Mouse (Mus musculus): ENCODE measurements around the gene Atp6v0d1. TPM values are rescaled to one million over a fixed set of nuclear protein-coding genes. Genes with fewer than 3 reads are reported as not detected.
"Not testable (repeated sequence)": the region's sequence is repeated elsewhere in the genome, so short reads cannot be mapped to it uniquely, and the experiment has no call there.

The Atp6v0d1 gene
- total RNA-seq, 2 experiments from 2014 or later, result 306 to 326 TPM

DNA sequence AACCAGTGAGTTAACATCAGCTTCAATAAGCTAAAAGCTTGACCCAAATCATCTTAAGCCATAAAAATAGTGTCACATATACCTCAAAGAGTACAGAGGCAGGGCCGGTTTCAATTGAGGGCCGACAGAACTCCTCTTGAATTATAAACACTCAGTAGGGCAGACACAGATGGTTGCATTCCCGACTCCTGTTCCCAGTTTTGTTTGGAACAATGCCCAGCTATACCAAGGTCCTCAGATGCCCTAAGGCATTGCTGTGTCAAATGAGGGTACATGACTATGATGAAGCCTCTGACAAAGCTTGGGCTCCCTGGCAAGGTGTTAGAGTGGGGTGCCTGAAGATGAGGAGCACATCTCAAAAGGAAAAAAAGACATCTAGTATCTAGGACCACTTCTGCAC is 9.7 kb upstream of the Atp6v0d1 start:
- no peak for DNase-seq (ENCODE audit: low spot score in 2 of 2)

DNA sequence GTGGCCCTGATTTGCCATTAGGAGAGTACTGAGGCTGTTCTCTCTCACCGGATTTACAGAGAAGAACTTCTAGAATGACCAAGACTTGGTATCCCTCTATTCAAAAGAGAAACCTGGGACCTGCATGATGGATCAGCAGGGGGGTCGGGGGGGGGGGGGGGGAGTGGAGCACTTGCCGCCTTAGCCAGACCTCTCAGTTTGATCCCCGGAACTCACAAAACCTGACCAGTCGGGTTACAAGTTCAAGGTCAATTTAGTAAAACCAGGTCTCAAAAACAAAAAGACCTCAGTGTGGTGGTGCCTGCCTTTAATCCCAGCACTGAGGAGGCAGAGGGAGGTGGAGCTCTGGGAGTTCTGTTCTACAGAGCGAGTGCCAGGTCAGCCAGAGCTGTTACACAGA is 8.9 kb upstream of the Atp6v0d1 start:
- DNase-seq (ENCODE audit: low spot score in 2 of 2), result no peak

DNA sequence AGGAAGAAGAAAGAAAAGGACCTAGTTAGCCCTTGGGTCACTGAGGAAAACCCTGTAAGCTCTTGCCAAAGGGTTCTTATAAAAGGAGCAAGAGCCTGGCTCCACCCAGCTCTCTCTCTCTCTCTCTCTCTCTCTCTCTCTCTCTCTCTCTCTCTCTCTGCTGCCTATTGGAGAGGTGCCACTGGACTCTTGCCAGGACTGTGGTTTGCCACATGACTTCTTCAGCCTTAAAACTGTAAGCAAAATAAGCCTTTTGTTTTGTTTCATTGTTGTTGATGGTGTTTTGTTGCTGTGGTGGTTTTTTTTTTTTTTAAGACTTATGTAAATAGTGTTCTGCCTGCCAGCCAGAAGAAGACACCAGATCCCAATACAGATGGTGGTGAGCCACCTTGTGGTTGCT is 7.6 kb upstream of the Atp6v0d1 start:
- DNase-seq (ENCODE audit: low spot score in 2 of 2), result no peak

DNA sequence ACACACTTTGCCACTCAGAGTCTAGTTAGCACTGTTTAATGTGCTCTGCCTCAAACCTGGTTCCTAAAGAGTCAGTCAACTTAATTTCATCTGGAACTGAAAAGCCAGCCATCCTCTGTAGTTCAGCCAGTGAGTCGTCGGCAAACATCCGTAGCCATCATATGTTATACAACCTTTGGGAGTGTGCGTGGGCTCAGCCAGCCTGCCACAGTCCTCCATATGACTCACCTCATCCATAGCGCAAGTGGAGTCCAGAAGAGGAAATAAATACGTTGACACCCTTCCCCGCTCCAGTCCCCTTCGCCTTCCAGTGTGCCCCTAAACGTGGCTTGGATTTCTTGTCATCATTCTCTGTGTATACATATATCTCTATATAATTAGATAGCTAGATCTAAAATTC is 6.0 kb upstream of the Atp6v0d1 start:
- peak; percentile 48 to 68 for DNase-seq (ENCODE audit: low spot score in 2 of 2)

DNA sequence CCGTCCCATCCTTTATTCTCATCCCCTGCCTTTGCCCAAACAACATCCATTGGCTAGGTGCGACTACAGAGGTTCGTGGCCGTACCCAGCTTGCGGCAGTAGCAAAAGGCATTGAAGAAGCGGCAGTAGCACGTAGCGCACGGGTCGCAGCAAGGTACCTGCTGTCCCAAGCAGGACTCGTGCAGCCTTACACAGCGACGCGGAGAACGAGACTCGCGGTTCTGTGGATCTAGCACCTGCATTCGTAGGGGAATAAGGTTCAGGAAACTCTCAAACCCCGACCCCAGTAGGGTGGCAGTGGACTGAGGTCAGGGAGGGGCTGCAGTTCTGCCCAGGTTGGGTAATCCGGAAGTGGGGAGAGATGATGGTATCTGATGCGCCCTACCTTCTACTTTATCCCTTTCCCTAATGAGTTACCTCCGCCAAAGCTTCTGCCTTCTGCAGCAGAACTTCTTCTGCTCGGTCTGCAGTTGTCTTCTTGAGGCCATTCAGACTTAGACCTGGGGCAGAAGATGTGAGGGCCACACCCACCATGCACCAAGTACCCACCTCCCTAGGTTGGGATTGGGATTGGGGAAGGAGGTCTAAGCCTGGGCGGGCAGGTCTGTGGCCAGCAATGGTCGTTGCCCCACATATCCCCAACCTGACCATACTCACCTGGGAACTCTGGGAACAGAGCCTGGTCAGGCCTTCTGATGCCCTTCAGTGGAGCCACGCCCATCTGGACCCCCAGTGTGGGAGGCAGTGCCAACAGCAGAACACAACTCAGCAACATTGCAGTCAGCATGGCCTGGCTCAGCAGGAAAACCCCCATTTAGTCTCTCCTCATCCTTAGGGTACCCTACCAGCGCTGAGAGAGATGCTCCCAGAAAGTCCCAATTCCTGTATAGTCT is 1.1 kb upstream of the Atp6v0d1 start:
- no peak for DNase-seq (ENCODE audit: low spot score in 2 of 2)

DNA sequence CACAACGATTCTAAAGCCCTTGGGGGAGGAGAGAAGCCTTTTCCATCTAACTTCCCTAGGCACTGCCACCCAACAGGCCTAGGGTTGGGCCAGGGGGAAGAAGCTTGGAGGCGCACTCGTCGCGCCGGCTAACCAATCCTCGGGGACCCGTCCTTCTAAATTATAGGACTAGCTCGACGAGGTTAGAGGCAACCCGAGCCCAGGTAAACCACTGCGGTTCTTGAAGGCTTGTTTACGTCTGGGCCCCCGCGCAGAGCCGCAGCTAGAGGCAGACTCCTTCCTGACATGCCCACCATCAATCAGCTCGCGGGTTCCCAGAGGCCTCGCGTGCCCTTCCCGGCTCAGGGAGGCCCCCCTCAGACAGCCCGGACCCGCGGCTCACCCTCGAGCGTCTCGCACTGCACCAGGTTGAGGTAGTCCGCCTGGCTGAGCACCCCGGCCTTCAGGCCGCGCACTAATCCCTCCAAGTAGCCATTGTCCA is 406 bp downstream of the Atp6v0d1 start:
- DNase-seq (ENCODE audit: low spot score in 2 of 2), result peak in 1 of 2 experiments; percentile 21

DNA sequence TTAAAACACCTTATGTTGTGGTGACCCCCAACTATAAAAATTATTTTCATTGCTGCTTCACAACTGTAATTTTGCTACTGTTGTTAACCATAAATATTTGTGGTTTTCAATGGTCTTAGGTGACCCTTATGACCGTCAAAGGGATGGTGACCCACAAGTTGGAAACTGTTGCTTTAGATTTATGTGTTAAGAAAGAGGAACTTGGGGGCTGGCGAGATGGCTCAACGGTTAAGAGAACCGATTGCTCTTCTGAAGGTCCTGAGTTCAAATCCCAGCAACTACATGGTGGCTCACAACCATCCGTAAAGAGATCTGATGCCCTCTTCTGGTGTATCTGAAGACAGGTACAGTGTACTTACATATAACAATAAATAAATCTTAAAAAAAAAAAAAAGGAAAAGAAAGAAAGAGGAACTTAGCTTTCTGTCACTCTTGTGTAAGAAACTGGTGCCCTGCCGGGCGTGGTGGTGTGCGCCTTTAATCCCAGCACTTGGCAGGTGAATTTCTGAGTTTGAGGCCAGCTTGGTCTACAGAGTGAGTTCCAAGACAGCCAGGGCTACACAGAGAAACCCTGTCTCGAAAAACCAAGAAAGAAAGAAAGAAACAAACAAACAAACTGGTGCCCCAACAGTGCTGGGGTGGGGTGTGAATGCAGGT is 1.1 kb downstream of the Atp6v0d1 start:
- not testable (repeated sequence) for DNase-seq (ENCODE audit: low spot score in 2 of 2)

DNA sequence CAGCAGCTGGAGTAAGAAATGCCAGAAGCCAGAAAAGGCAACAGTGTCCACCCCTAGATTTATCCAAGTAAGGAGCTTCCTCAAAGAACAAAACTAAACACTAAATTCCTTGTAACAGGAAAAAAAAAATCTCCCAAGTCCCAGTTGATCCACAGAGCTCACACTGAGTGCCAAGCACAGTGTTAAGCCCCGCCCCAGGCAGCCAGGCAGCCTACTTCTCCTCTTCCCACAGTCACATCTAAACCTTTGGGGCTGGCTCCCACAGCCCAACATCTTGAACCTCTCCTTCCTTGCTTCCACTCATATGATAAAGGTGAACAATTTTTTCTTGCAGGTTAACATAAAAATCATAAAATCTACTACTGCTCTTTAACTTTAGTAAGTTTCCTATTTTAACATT is 2.0 kb downstream of the Atp6v0d1 start:
- DNase-seq (ENCODE audit: low spot score in 2 of 2), result no peak

DNA sequence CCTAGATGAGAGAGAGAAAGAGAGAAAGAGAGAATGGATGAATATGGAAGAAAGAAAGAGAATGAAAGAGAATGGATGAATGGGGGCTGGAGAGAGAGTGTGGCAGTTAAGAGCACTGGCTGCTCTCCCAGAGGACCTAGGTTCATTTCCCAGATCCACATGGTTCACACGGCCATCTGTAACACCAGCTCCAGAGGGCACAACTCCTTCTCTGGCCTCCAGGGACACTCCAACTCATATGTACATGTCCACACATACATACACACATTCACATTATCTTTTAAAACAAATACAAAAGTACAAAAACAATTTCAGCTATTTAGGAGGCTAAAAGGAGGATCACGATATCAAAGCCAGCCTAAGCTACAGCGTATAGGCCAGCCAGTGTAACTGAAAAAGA is 3.0 kb downstream of the Atp6v0d1 start:
- DNase-seq (ENCODE audit: low spot score in 2 of 2), result no peak

DNA sequence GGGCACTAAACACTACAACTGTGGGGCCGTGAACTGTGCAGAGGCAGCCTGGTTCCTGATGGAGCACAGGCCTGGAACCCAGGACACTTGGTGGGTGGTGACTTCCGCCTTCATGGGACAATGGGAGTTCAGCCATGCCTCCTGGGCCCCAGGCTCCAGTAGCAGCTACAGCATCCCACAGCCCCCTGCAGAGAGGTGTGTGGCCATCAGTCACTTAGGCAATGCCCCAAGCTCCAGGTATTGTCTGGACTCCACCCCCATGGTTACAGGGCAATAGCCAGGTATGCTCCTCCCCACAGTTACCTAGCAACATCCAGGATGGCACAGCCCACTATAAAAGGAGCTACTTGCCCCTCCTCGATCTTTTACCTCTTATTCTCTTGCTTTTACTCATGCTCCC is 10.6 kb downstream of the Atp6v0d1 start:
- no peak for DNase-seq (ENCODE audit: low spot score in 2 of 2)

DNA sequence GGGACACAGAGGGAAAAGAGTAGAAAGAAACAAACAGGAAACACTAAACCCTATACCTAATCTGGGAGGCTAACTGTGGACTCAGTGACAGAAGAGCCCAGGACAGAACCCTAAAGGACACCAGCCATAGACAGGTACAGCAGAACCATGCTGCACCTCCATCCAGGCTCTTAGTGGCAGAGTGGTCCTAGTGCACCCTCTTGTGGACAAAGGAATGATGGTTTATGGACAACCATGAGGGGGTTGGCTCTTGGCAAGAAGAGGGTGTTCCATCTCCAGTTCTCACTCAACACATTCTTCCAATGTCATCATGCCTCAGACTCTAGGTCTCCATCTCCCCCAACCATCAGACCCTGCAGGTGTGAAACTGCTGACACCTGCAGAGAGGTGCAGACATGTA is 11.8 kb downstream of the Atp6v0d1 start:
- DNase-seq (ENCODE audit: low spot score in 2 of 2), result peak; percentile 58 to 69

DNA sequence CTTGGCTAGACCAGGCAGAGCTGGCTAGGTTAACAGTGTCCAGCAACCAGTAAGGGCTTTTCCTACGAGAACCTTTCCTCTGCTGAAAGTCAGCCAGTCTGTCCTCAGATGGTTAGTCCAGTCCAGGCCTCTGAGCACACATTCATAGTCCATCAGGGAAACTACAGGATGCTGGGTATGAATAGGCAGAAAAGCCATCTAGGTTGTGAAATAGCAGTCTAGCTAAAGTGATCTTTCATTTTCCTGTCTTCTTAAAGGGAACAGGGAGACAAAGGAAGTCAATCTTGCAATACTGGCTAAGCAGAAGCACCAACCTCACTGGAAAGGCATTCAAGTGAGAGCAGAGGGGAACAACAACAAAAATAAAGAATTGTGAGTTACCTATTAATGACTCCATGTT is 13.0 kb downstream of the Atp6v0d1 start:
- no peak for DNase-seq (ENCODE audit: low spot score in 2 of 2)

DNA sequence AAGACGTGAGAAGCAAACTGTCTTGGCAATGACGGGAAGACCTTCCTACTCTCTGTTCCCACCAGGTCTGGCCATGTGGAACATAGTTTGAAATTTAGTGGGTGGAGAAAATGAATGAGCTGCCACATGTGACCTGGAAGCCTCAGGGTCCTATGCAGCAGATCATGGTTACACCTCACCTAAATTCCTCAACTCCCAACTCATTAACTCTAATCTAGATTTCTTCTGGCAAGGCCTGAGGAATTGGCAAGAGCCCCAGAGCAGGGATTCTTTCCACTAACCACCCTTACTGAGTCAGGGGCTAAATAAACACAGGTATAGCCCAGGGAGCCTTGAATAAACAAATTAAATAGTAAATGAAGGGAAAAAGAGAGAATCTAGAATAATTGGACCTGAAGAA is 13.8 kb downstream of the Atp6v0d1 start:
- no peak for DNase-seq (ENCODE audit: low spot score in 2 of 2)

DNA sequence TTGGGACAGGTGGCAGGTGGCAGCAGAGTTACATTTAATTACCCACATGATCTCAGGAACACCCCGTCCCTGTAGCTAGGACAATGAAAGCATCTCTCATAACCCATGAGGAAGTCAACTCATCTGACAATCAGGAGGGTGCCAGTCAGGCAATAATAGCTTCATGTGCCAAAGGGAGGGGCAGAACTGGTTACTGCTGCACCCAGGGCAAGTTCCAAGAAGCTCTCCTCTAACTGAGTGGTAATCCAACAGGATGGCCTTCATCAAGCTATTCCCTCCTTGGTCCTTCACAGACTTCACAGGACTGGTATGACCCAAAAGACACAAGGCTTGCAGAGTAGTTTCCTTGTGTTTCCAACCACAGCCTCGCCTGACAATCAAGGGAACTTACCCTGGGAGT is 15.8 kb downstream of the Atp6v0d1 start:
- DNase-seq (ENCODE audit: low spot score in 2 of 2), result no peak

DNA sequence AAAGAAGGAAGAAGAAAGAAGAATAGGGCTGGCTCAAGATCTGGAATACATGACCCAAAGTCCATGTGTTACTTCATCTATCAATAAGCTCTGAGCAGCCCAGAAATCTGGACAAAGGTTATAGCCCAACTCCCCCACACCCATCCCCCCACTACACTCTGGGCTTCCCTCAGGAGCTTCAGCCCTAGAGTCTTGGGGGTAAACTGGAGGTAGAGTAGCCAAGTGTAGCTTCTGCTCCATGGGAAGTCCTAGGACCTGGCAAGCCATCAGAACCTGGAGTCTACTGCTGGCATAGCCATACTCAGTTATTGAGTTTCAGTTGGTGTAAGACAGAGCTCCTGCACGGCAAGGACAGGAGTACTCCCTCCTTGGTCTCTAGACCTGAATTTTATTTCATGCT is 16.3 kb downstream of the Atp6v0d1 start:
- DNase-seq (ENCODE audit: low spot score in 2 of 2), result no peak

DNA sequence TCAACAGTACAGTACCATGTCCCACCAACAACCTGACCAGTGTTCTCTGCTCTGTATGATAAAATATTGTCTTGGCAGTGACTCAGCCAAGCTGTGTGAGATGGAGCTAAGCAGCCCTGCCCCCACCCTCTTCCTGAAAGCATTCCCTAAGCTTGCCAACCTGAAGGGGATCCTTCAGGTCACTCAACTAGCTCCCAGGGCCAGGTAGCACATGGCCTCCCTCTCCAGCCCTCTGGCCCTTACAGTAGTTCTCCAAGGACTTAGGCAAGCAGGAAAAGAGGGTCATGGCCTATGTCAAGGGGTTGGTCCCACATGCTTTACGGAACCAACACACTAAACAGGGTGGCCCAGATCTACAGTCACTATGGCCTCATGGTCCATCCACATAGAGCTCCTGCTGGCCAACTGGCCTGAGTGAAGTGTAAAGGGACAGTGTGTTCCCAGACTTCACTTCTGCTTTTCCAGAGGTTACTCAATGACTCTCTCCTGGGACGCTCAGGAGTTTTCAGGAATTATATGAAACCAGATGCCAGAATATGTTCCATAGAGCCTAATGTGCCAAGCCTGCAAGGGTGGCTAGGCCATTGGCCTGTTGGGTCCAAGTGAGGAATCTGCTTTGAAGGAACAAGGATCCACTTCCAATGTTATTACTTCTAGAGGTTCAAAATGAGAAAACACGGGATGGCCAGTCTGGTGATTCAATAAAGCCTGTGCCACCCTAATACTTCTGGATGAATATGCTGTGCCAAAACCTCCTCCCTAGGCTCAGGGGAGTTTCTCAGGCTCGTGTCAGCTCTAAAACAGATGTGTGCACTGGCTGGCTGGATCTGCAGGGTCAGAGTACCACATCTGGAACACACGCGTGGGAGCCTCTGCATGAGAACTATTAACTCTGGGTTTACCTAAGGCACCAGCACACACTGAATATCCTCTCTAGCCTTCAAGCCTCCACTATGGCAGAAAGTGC is 19.2 kb downstream of the Atp6v0d1 start:
- no peak for DNase-seq (ENCODE audit: low spot score in 2 of 2)

DNA sequence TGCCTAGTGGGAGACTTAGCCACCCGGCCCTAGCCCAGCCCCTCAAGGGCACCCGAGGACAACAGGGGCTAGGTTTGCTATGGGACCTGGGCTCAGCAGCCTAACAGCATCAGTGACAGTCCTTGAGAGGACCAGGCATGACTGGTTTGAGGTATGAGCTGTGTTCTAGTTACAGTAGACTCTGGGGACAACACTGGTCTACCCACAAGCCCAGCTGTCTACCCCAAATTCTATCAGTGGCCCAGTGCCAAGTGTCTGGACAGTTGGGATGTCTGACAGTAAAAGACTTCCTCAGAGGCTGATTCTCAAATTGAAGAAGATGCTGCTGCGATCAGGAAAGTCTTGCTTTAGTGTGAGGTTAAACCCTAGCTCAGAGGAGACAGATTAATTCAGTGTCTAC is 20.6 kb downstream of the Atp6v0d1 start:
- DNase-seq (ENCODE audit: low spot score in 2 of 2), result peak; percentile 37 to 44

DNA sequence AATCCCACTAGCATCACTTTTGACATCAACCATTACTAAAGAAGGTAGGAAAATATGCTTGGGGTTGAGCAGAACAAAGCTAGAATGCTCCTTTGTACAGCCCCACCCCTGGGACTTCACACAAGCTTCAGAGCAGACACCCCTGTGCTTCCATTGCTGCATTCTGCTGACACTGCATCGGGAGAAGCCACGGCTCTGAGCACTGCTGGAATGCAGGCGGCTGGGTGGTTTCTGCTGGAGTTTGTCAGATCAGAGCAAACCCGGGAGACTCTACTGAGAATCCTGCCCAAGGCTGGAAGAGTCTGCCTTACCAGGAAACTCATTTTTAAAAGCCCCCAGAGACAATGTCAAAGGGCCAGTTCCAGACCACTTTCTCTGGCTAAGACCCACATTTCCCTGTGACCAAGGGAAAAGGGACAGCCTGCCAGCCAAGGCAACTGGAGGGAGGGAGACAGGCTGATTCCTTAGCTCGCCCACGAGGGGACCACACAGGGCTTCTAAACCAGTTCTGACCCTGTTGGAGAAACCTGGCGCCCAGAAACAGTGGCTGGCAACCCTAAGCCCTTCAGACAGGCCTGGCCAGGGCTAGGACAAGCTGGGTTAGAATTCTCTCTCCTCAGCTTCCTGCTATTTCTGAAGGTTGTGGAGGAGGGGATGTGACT is 21.2 kb downstream of the Atp6v0d1 start:
- DNase-seq (ENCODE audit: low spot score in 2 of 2), result no peak

DNA sequence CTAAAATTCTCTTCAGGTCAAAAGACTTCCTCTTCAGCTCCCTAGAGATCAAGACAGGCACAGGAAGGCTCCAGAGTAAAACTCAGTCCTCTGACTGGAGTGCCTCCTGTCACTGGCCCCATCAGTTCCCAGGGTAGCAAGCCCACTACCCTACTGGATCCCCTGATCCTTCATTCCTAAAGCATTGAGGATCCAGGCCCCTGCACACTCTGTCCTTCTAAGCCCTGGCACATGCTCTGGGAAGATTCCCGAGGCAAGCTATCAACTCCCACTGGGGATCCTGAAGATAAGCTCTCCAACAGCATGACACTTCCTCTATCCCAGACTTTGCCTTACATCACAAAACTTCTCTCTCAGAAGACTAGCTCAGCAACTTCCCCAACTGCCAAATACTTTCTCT is 22.1 kb downstream of the Atp6v0d1 start:
- no peak for DNase-seq (ENCODE audit: low spot score in 2 of 2)

DNA sequence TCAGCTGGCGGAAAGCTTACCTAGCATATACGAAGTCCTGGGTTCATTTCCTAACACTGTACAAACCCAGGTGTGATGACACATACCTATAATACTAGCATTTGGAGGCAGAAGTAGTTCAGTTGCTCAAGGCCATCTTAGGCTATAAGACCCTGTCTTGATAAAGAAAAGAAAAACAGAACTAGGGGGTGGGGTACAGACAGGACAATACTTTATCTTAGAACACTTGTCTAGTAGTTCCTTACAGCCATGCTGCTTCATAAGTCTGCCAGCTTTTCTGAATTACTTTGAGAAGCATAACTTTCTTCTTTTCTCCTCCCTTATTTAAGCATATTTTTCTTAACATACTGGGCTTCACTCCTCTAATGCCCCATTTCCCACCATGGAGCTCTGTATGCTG is 23.0 kb downstream of the Atp6v0d1 start:
- DNase-seq (ENCODE audit: low spot score in 2 of 2), result no peak
